Mouse (Mus musculus) erythroblast, embryonic 14.5 days (primary cell): ENCODE measurements around the gene Apol6.

Experiments used
- GATA1 ChIP-seq: IDR thresholded peaks from 2 replicates; pipeline ENCODE4 v1.6.1; 2012; ENCODE audit warnings: low read length, inconsistent platforms, mixed read lengths
- TAL1 ChIP-seq: IDR thresholded peaks from 3 replicates; pipeline ENCODE4 v1.6.1; 2012; ENCODE audit warnings: low read length, inconsistent platforms, mixed read lengths

- no peak for TF ChIP-seq TAL1
- no peak for TF ChIP-seq GATA1
Observed at GRCm38 (mm10) chr15:77017897-77018296, 26.6 kb upstream of the Apol6 start.
